Comparison of ENCODE assay signal across 8 mouse cellular contexts in the genomic region with DNA sequence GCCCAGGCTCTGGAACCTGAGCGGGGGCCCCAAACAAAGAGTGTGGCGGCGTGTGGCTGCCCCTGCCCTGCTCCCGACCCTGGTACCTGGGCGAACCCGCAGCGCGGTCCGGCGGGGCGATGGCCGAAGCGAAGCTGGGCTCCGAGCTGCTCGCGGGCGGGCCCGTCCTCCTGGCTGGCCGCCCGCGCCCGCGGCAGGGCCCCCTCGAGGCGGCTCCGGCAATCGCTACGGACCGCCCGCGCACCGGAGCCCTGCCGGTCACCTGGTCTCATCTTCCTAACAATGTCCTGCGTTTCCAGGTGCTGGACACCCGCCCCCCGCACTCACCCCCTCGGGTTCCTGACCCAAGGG. TPM values are rescaled to one million over a fixed set of nuclear protein-coding genes. Genes with fewer than 3 reads are reported as not detected.
DNase-seq lines count a peak whose midpoint lies in the region; ATAC-seq lines count a peak whose summit lies in the region.

A gene (minus strand): TSS at position 143 of the 351 bp plus-strand sequence.

- H3K27ac ChIP-seq in brown adipose tissue, adult 24 weeks (replicated peaks; ENCODE audit: low read depth, low read length), result peak within 1 kb of the TSS; percentile 31; the same call in 1 of the 2 replicates
- peak within 1 kb of the TSS; percentile 95 for H3K27ac ChIP-seq in intestine, embryonic 16.5 days (ENCODE audit: low read length)
- peak within 1 kb of the TSS; percentile 96 for H3K27ac ChIP-seq in limb, embryonic 12.5 days
- H3K27ac ChIP-seq in midbrain, embryonic 10.5 days (replicated peaks), result peak within 1 kb of the TSS; percentile 89

- no peaks in the 10 kb centered on the region for H3K4me1 ChIP-seq in brown adipose tissue, adult 24 weeks (ENCODE audit: control insufficient read depth, insufficient read depth, insufficient read length, low read length)
- peaks cover 47% of the 10 kb centered on the region for H3K4me1 ChIP-seq in intestine, embryonic 16.5 days (ENCODE audit: control insufficient read depth, insufficient read depth, low read length)
- H3K4me1 ChIP-seq in limb, embryonic 12.5 days (replicated peaks), result peaks cover 62% of the 10 kb centered on the region
- H3K4me1 ChIP-seq in midbrain, embryonic 10.5 days, result peaks cover 29% of the 10 kb centered on the region

- no peak for DNase-seq in left cerebral cortex, adult 18-20 months (ENCODE audit: low spot score in 2 of 2)
- no peak for DNase-seq in left cerebral cortex, adult 9 months (ENCODE audit: low spot score in 2 of 2)
- peak; percentile 61 for DNase-seq in gastrocnemius, postnatal 25 days
- peak; percentile 73 for DNase-seq in midbrain, embryonic 10.5 days (ENCODE audit: low spot score)
- peak; percentile 66 for DNase-seq in urinary bladder, postnatal 14 days (ENCODE audit: low spot score)

- no peaks in the 10 kb centered on the region for H3K27me3 ChIP-seq in intestine, embryonic 16.5 days (replicated peaks; ENCODE audit: control insufficient read depth, insufficient read depth, low read length)
- H3K27me3 ChIP-seq in limb, embryonic 12.5 days, result no peaks in the 10 kb centered on the region
- peaks cover 45% of the 10 kb centered on the region for H3K27me3 ChIP-seq in midbrain, embryonic 10.5 days (ENCODE audit: low read depth, poor library complexity, severe bottlenecking)

- no peaks in the 10 kb centered on the region for H3K9me3 ChIP-seq in intestine, embryonic 16.5 days (ENCODE audit: control insufficient read depth, low read length)
- H3K9me3 ChIP-seq in limb, embryonic 12.5 days, result peaks cover 5% of the 10 kb centered on the region
- H3K9me3 ChIP-seq in midbrain, embryonic 10.5 days (replicated peaks), result no peaks in the 10 kb centered on the region

- peak within 1 kb of the TSS; percentile 99 for H3K9ac ChIP-seq in intestine, embryonic 16.5 days (ENCODE audit: low read depth, low read length)
- peak within 1 kb of the TSS; percentile 95 for H3K9ac ChIP-seq in limb, embryonic 12.5 days (replicated peaks)

- H3K4me2 ChIP-seq in intestine, embryonic 16.5 days (ENCODE audit: low read depth, low read length), result peak within 1 kb of the TSS; percentile 74
- peak within 1 kb of the TSS; percentile 82 for H3K4me2 ChIP-seq in limb, embryonic 12.5 days

- under 1% methylated on average over 37 of the region's 37 CpGs for WGBS in intestine, embryonic 16.5 days
- WGBS in limb, embryonic 12.5 days, result under 1% methylated on average over 37 of the region's 37 CpGs
- WGBS in midbrain, embryonic 10.5 days, result under 1% methylated on average over 37 of the region's 37 CpGs

- H3K4me3 ChIP-seq in brown adipose tissue, adult 24 weeks (ENCODE audit: insufficient read depth, low read depth, low read length), result peak within 1 kb of the TSS; percentile 91
- peak within 1 kb of the TSS; percentile 91 for H3K4me3 ChIP-seq in intestine, embryonic 16.5 days (ENCODE audit: low read length)
- H3K4me3 ChIP-seq in limb, embryonic 12.5 days (replicated peaks), result peak within 1 kb of the TSS; percentile 82
- H3K4me3 ChIP-seq in midbrain, embryonic 10.5 days, result peak within 1 kb of the TSS; percentile 78

- peak; percentile 84 for ATAC-seq in intestine, embryonic 16.5 days
- peak; percentile 32; the same call in 1 of the 2 replicates for ATAC-seq in limb, embryonic 12.5 days (ENCODE audit: insufficient number of reproducible peaks, insufficient read depth, low FRiP score, low TSS enrichment, low read depth)

- H3K36me3 ChIP-seq in intestine, embryonic 16.5 days (ENCODE audit: control insufficient read depth, insufficient read depth, low read length), result 0 out of 2 replicates have a peak, but pooled peaks cover 4% of the 10 kb centered on the region
- peaks cover 11% of the 10 kb centered on the region for H3K36me3 ChIP-seq in limb, embryonic 12.5 days
- no peaks in the 10 kb centered on the region for H3K36me3 ChIP-seq in midbrain, embryonic 10.5 days

RNA-seq across cellular contexts. Expression of the gene that starts here (rescaled TPM):
- total RNA-seq in left cerebral cortex, adult 18-20 months (2021), result 10 to 100 TPM; 33.5 to 34.4 TPM
- 3.0 TPM in 2 replicates for polyA plus RNA-seq in brown adipose tissue, adult 24 weeks (2012; ENCODE audit: insufficient read depth, insufficient read length, missing spikeins)
- 1 to 10 TPM; 6.6 to 7.1 TPM for total RNA-seq in gastrocnemius, postnatal 25 days (2021)
- 18.7 and 21.0 TPM in 2 replicates for polyA plus RNA-seq in intestine, embryonic 16.5 days (2015; fragmentation: Nextera tagmentation; extraction: Ambion mirVana)
- polyA plus RNA-seq in limb, embryonic 12.5 days (2016; fragmentation: Nextera tagmentation; extraction: Ambion mirVana), result 49.6 and 51.9 TPM in 2 replicates
- polyA plus RNA-seq in midbrain, embryonic 10.5 days (2016; fragmentation: Nextera tagmentation; extraction: Ambion mirVana), result 9.1 and 9.7 TPM in 2 replicates

Comparison
In these comparisons a context has a peak if more than half of its experiments do, and no peak if none do; other contexts are left out.
1. RNA of the gene that starts here (total RNA-seq): 33.5 to 34.4 TPM in left cerebral cortex, adult 18-20 months; 6.6 to 7.1 TPM in gastrocnemius, postnatal 25 days; every median in the first group is over 4 times any median in the second.
2. DNase-seq: peak in gastrocnemius, postnatal 25 days (single experiment), midbrain, embryonic 10.5 days (single experiment) and urinary bladder, postnatal 14 days (single experiment); none in left cerebral cortex, adult 18-20 months (0 of 2) and left cerebral cortex, adult 9 months (0 of 2).
3. H3K27ac ChIP-seq: peak in every context shown above with its lines; median percentile 96 in limb, embryonic 12.5 days; 95 in intestine, embryonic 16.5 days; 89 in midbrain, embryonic 10.5 days; 31 in brown adipose tissue, adult 24 weeks.
4. Peak in every context shown above with its lines, with median percentiles within 50 percentile points of each other: H3K4me3 ChIP-seq.